ENCODE assay signal across 25 mouse cellular contexts in the genomic region with DNA sequence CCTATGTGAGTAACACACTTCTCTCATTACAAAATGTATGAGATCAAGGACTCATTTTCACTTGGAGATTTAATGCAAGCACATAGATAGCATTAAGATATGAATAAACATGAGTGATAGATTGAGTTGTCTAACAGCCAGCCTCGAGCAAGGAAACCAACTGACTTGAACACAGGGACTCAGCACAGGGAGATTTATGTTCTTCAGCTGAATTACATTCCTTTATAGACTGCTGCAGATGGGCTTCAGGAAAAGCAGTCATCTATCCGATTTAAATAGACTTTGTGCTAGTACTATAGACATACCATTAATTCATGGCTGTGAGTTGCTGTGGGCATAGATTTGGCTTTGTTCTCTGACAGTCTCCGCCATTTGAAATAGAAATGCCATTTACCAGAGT.
DNase-seq lines count a peak whose midpoint lies in the region; ATAC-seq and TF ChIP-seq lines count a peak whose summit lies in the region.
"Had no signal": no experiment of that assay in that cellular context is flagged by ENCODE, and none has a peak within 500 bp of the region (broad histone marks: within the 10 kb centered on the region; RNA-seq: fewer than 3 reads in every experiment).

No protein-coding gene starts in this region.

- no peaks in the 10 kb centered on the region for H3K4me1 ChIP-seq in hindbrain, embryonic 16.5 days (ENCODE audit: control insufficient read depth, insufficient read depth, low read depth, low read length)
- no peaks in the 10 kb centered on the region for H3K4me1 ChIP-seq in hindbrain, postnatal 0 days (ENCODE audit: insufficient read depth, low read length)
- H3K4me1 ChIP-seq in neural tube, embryonic 11.5 days (ENCODE audit: control insufficient read depth, insufficient read depth, low read length) = no peaks in the 10 kb centered on the region
- H3K4me1 ChIP-seq: embryonic facial prominence, embryonic 15.5 days; forebrain, embryonic 10.5 days; forebrain, embryonic 15.5 days; heart, embryonic 15.5 days had no signal

- H3K4me3 ChIP-seq in hindbrain, embryonic 16.5 days (ENCODE audit: low read length) = no peak overlapping the region
- no peak overlapping the region for H3K4me3 ChIP-seq in hindbrain, postnatal 0 days (ENCODE audit: low read length)
- no peak overlapping the region for H3K4me3 ChIP-seq in neural tube, embryonic 11.5 days (ENCODE audit: low read depth, low read length)
- H3K4me3 ChIP-seq: embryonic facial prominence, embryonic 15.5 days; erythroblast, embryonic 14.5 days; forebrain, embryonic 10.5 days; forebrain, embryonic 15.5 days; heart, adult 2 months; heart, embryonic 15.5 days had no signal

- no peaks in the 10 kb centered on the region for H3K27me3 ChIP-seq in hindbrain, embryonic 16.5 days (replicated peaks; ENCODE audit: control insufficient read depth, insufficient read depth, low read length)
- H3K27me3 ChIP-seq in hindbrain, postnatal 0 days (ENCODE audit: insufficient read depth, low read length) = no peaks in the 10 kb centered on the region
- H3K27me3 ChIP-seq in neural tube, embryonic 11.5 days (ENCODE audit: control insufficient read depth, insufficient read depth, low read length) = no peaks in the 10 kb centered on the region
- H3K27me3 ChIP-seq: embryonic facial prominence, embryonic 15.5 days; forebrain, embryonic 15.5 days; heart, embryonic 15.5 days had no signal

- H3K36me3 ChIP-seq in hindbrain, embryonic 16.5 days (ENCODE audit: control insufficient read depth, insufficient read depth, low read length) = no peaks in the 10 kb centered on the region
- no peaks in the 10 kb centered on the region for H3K36me3 ChIP-seq in hindbrain, postnatal 0 days (ENCODE audit: insufficient read depth, low read length)
- no peaks in the 10 kb centered on the region for H3K36me3 ChIP-seq in neural tube, embryonic 11.5 days (ENCODE audit: control insufficient read depth, insufficient read depth, low read length)
- H3K36me3 ChIP-seq: embryonic facial prominence, embryonic 15.5 days; forebrain, embryonic 10.5 days; forebrain, embryonic 15.5 days; G1E; heart, embryonic 15.5 days had no signal

- 52% methylated on average over 3 of the region's 3 CpGs for WGBS in hindbrain, embryonic 16.5 days
- 62% methylated on average over 3 of the region's 3 CpGs for WGBS in hindbrain, postnatal 0 days
- 38% methylated on average over 3 of the region's 3 CpGs for WGBS in neural tube, embryonic 11.5 days

- peak; percentile 20; the same call in 1 of the 2 replicates for ATAC-seq in hindbrain, embryonic 16.5 days
- ATAC-seq in hindbrain, postnatal 0 days = no peak
- ATAC-seq in neural tube, embryonic 11.5 days (ENCODE audit: insufficient read depth, low FRiP score, low TSS enrichment) = peak; percentile 76; the same call in 1 of the 2 replicates
- ATAC-seq: CD4-positive, CD25-positive, alpha-beta regulatory T cell, adult 4 months; forebrain, embryonic 15.5 days had no signal

- no peak overlapping the region for H3K27ac ChIP-seq in hindbrain, embryonic 16.5 days (ENCODE audit: low read depth, low read length)
- H3K27ac ChIP-seq in hindbrain, postnatal 0 days = no peak overlapping the region
- no peak overlapping the region for H3K27ac ChIP-seq in neural tube, embryonic 11.5 days (ENCODE audit: low read depth, low read length)
- H3K27ac ChIP-seq: embryonic facial prominence, embryonic 15.5 days; forebrain, embryonic 10.5 days; forebrain, embryonic 15.5 days; heart, adult 2 months; heart, embryonic 15.5 days had no signal

- H3K9ac ChIP-seq in hindbrain, embryonic 16.5 days (ENCODE audit: low read depth, low read length) = no peak overlapping the region
- no peak overlapping the region for H3K9ac ChIP-seq in hindbrain, postnatal 0 days (replicated peaks; ENCODE audit: low read length)
- H3K9ac ChIP-seq in neural tube, embryonic 11.5 days (ENCODE audit: low read length) = no peak overlapping the region
- H3K9ac ChIP-seq: embryonic facial prominence, embryonic 15.5 days; forebrain, embryonic 15.5 days; heart, embryonic 15.5 days had no signal

- peak; percentile 2 for DNase-seq in embryo, embryonic 11.5 days (ENCODE audit: low read depth, low spot score)
- DNase-seq in embryo, embryonic 9.5 days (ENCODE audit: extremely low spot score) = no peak
- no peak for DNase-seq in hindbrain, postnatal 0 days (ENCODE audit: low spot score)
- DNase-seq in neural tube, embryonic 11.5 days (ENCODE audit: low spot score) = no peak
- no peak for DNase-seq in neural tube, embryonic 10.5 days (ENCODE audit: extremely low spot score, low spot score)
- no peak for DNase-seq in cerebellum, adult 11-12 months
- no peak for DNase-seq in cerebellum, postnatal 36 days
- DNase-seq: adrenal gland, adult 8-10 months; adrenal gland, postnatal 36 days; B cell, adult 2 months; cerebellum, adult 11 months; cerebellum, adult 9-10 months; cerebellum, postnatal 25 days; gastrocnemius, postnatal 14 days; heart, adult 2 months; heart, postnatal 14 days had no signal

- no peak overlapping the region for H3K4me2 ChIP-seq in hindbrain, embryonic 16.5 days (ENCODE audit: low read length)
- H3K4me2 ChIP-seq in hindbrain, postnatal 0 days (ENCODE audit: low read depth, low read length) = no peak overlapping the region
- H3K4me2 ChIP-seq in neural tube, embryonic 11.5 days (ENCODE audit: low read depth) = no peak overlapping the region
- H3K4me2 ChIP-seq: embryonic facial prominence, embryonic 15.5 days; forebrain, embryonic 15.5 days; heart, embryonic 11.5 days; heart, embryonic 15.5 days had no signal

- no peak for TF ChIP-seq CTCF in hindbrain, postnatal 0 days (IDR thresholded peaks at IDR 0.05; ENCODE audit: low read depth)

- no peaks in the 10 kb centered on the region for H3K9me3 ChIP-seq in hindbrain, embryonic 16.5 days (ENCODE audit: control insufficient read depth, low read length)
- no peaks in the 10 kb centered on the region for H3K9me3 ChIP-seq in hindbrain, postnatal 0 days (ENCODE audit: low read length)
- H3K9me3 ChIP-seq in neural tube, embryonic 11.5 days (ENCODE audit: control insufficient read depth, low read length) = no peaks in the 10 kb centered on the region
- H3K9me3 ChIP-seq: embryonic facial prominence, embryonic 15.5 days; forebrain, embryonic 10.5 days; forebrain, embryonic 15.5 days; G1E; heart, embryonic 15.5 days had no signal
